Mouse (Mus musculus) G1E-ER4 (cell line): ENCODE data around the gene Golga2. TPM values are rescaled to one million over a fixed set of nuclear protein-coding genes. Genes with fewer than 3 reads are reported as not detected.

Experiments used
- GATA1 ChIP-seq: IDR thresholded peaks from one replicate; pipeline ENCODE4 v1.8.0; 2012; ENCODE audit warnings: low read length, inconsistent platforms
- polyA plus RNA-seq: library from polyadenylated mRNA; stranded (reverse); fragments of >175 nt; gene quantifications from 2 replicates; pipeline ENCODE4 v1.2.3, GENCODE M21; 2012

Gene Golga2
- polyA plus RNA-seq, 1 experiment: 25.4 TPM

GRCm38 (mm10) chr2:32320721-32321120 lies 33.5 kb downstream of the Golga2 start:
- no peak for TF ChIP-seq GATA1

GRCm38 (mm10) chr2:32321591-32322298 lies 34.6 kb downstream of the Golga2 start:
- TF ChIP-seq GATA1: no peak

- TF ChIP-seq GATA1: no peak
Observed at GRCm38 (mm10) chr2:32322754-32323741, 35.9 kb downstream of the Golga2 start.

- TF ChIP-seq GATA1: no peak
Observed at GRCm38 (mm10) chr2:32324322-32324721, 37.1 kb downstream of the Golga2 start.

- TF ChIP-seq GATA1: no peak
Observed at GRCm38 (mm10) chr2:32325342-32325741, 38.2 kb downstream of the Golga2 start.

GRCm38 (mm10) chr2:32327200-32327599 lies 40.0 kb downstream of the Golga2 start:
- no peak for TF ChIP-seq GATA1

- no peak for TF ChIP-seq GATA1
Observed at GRCm38 (mm10) chr2:32328911-32329460, 41.8 kb downstream of the Golga2 start.

- TF ChIP-seq GATA1: no peak
Observed at GRCm38 (mm10) chr2:32329531-32329930, 42.3 kb downstream of the Golga2 start.

GRCm38 (mm10) chr2:32332159-32332558 lies 45.0 kb downstream of the Golga2 start:
- no peak for TF ChIP-seq GATA1

GRCm38 (mm10) chr2:32335888-32336287 lies 48.7 kb downstream of the Golga2 start:
- no peak for TF ChIP-seq GATA1

- no peak for TF ChIP-seq GATA1
Observed at GRCm38 (mm10) chr2:32339912-32340642, 52.9 kb downstream of the Golga2 start.

GRCm38 (mm10) chr2:32340836-32341633 lies 53.9 kb downstream of the Golga2 start:
- no peak for TF ChIP-seq GATA1

GRCm38 (mm10) chr2:32341634-32341939 lies 54.4 kb downstream of the Golga2 start:
- no peak for TF ChIP-seq GATA1

GRCm38 (mm10) chr2:32342039-32342438 lies 54.9 kb downstream of the Golga2 start:
- TF ChIP-seq GATA1: no peak

- TF ChIP-seq GATA1: no peak
Observed at GRCm38 (mm10) chr2:32342539-32343350, 55.6 kb downstream of the Golga2 start.
